Mouse (Mus musculus) embryonic fibroblast, embryonic 13.5 days (primary cell): ENCODE measurements around the gene Farp1. TPM values are rescaled to one million over a fixed set of nuclear protein-coding genes. Genes with fewer than 3 reads are reported as not detected.

ENCODE experiments used
- H3K27ac ChIP-seq: 2 replicates; pipeline ENCODE4 v1.5.1; 2012; ENCODE audit warnings: low read length, control low read depth, inconsistent platforms; ENCODE audit not compliant: insufficient read depth
- H3K4me1 ChIP-seq: 2 replicates; pipeline ENCODE4 v1.6.1; 2011; ENCODE audit warnings: low read length; ENCODE audit not compliant: control insufficient read depth, insufficient read depth
- H3K4me3 ChIP-seq: 2 replicates; pipeline ENCODE4 v1.5.1; 2011; ENCODE audit warnings: mild to moderate bottlenecking, control low read depth, low read length; ENCODE audit not compliant: insufficient read depth
- CTCF ChIP-seq: IDR thresholded peaks from 2 replicates; pipeline ENCODE4 v1.5.1; 2011; ENCODE audit warnings: mild to moderate bottlenecking, control low read depth, low read length, moderate library complexity, borderline replicate concordance; ENCODE audit not compliant: insufficient read depth
- POLR2A ChIP-seq: IDR thresholded peaks from 2 replicates; pipeline ENCODE4 v1.6.1; 2011; ENCODE audit warnings: low read depth, mild to moderate bottlenecking, control low read depth, low read length, moderate library complexity
- polyA plus RNA-seq: library from polyadenylated mRNA; stranded (reverse); fragments of >200 nt; gene quantifications from 2 replicates; pipeline ENCODE4 v1.2.4, GENCODE M21; 2011; ENCODE audit warnings: low read depth; ENCODE audit not compliant: missing spikeins, insufficient read length

Gene Farp1
- polyA plus RNA-seq, 1 experiment: 142 TPM

- TF ChIP-seq CTCF (no peak), POLR2A (no peak)
- H3K27ac ChIP-seq: no peak overlapping the region
- no peak overlapping the region for H3K4me3 ChIP-seq
- H3K4me1 ChIP-seq: 0 out of 2 replicates have a peak, but pooled peaks cover 3% of the 10 kb centered on the region
These were observed 279.9 kb downstream of the Farp1 start for GRCm38 (mm10) chr14:121314934-121315333.

DNA sequence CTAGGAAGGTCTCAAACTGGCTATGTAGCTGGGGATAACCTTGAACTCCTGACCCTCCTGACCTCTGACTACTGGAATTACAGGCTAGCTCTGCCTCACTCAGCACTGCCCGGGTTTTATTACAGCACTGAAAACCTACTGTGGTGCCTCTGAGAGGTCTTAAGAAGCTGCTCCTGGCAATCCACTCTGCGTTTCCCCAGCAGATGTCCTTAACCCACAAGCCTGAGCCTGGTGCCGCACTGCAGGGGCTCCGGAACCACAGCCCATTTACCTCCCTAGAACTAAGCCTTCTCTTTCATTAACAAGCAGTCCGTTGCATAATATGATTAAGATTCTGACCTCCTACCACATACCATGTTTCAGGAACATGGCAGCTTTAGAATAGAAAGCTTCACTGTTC lies 281.1 kb downstream of the Farp1 start:
- TF ChIP-seq POLR2A (no peak), CTCF (no peak)
- H3K4me1 ChIP-seq: 0 out of 2 replicates have a peak, but pooled peaks cover 3% of the 10 kb centered on the region
- H3K27ac ChIP-seq: no peak overlapping the region
- H3K4me3 ChIP-seq: no peak overlapping the region

DNA sequence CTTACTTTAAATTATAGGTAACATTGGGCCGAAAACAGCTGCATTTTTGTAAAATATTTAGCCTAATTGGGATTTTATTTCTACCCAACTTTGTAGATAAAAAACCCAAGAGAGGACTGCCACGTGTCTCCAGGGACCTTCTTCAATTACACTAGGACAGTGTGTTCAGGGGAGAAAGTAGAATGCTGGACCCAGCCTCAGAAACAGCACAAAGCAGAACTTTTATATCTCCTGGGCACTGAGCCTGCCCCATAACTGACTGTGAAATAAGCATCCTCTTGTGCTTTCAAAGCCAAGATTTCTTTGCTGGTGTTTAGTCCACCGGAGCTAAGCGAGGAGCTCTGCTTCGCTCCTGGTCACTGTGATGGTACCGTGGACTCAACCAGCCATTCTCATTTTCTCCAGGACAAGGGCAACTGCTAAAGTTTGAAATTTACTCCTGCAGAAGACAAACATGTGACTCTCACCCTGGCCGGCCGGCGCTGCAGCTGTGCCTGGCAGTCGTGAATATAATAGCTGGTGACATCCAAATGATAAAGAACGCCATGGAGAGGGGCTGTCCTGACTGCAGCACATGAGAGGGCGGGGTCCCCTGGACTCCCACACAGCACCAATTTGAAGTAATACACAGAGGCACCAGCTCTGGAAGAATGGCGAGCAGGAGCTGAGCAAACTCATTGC lies 281.8 kb downstream of the Farp1 start:
- Histone ChIP-seq H3K27ac (no peak overlapping the region), H3K4me1 (0 out of 2 replicates have a peak, but pooled peaks cover 3% of the 10 kb centered on the region), H3K4me3 (no peak overlapping the region)
- no peak for TF ChIP-seq POLR2A
- no peak for TF ChIP-seq CTCF

DNA sequence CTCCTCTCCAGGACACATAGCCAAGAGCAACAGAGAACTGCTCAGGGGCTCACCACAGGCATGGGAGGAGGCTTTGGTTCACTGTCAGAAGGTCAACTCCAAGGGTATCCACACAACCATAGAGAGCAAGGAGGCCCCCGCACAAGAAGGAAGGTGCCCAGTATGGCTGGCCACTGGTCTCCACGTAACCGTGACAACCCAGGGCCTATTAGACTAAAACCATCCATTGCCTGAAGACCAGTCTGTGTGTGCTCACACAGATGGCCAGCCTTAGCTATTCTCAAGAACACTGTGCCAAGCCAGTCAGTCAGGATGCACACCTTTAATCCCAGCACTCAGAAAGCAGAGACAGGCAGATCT lies 282.3 kb downstream of the Farp1 start:
- Histone ChIP-seq H3K4me3 (no peak overlapping the region), H3K4me1 (0 out of 2 replicates have a peak, but pooled peaks cover 3% of the 10 kb centered on the region), H3K27ac (no peak overlapping the region)
- no peak for TF ChIP-seq CTCF
- no peak for TF ChIP-seq POLR2A

- no peak overlapping the region for H3K27ac ChIP-seq
- H3K4me1 ChIP-seq: 0 out of 2 replicates have a peak, but pooled peaks cover 3% of the 10 kb centered on the region
- no peak overlapping the region for H3K4me3 ChIP-seq
- TF ChIP-seq POLR2A: no peak
- no peak for TF ChIP-seq CTCF
These were observed 283.4 kb downstream of the Farp1 start for GRCm38 (mm10) chr14:121318382-121318781.

DNA sequence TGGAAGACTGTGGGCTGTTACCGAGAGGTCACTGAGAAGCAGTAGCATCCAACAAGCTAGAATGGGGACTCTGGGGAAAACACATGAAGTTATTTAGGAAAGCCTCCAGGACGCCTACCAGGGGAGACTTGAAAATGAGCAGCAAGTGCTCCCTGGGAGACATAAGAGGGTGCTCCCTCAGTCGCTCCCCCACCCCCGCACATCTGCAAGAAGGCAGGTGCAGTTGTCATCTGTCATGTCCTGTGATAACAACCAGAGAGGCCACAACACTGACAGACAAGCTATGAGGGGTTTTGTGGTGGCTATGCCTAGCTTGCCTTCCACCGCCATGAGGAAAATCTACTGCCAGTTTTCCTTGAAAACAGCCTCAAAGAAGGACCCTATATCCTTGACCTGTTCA lies 287.1 kb downstream of the Farp1 start:
- H3K4me3 ChIP-seq: no peak overlapping the region
- TF ChIP-seq POLR2A (no peak), CTCF (no peak)
- peaks cover 3% of the 10 kb centered on the region; the same call in 1 of the 2 replicates for H3K4me1 ChIP-seq
- no peak overlapping the region for H3K27ac ChIP-seq

DNA sequence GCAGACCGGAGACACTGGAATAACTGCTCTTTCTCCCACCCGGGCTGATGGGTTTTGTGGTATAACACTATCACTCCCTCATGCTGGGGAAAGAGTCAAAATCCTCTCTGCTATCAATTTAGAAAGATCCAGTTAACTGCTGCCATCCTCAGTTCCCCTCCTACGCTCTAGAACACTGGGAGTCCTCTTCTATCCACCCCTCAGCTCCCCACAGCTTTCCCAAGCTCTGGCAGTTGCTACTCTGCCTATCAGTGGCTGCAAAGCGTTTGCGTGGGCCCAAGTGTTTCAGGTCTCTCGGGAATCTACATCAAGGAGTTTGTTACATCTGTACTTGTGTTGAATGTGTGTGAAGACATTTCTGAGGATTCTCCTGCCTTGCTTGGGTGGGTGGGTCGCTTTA lies 287.6 kb downstream of the Farp1 start:
- TF ChIP-seq POLR2A (no peak), CTCF (no peak)

GRCm38 (mm10) chr14:121324521-121325330 lies 289.7 kb downstream of the Farp1 start:
- no peak for TF ChIP-seq CTCF
- TF ChIP-seq POLR2A: no peak
- Histone ChIP-seq H3K4me3 (no peak overlapping the region), H3K27ac (no peak overlapping the region), H3K4me1 (no peaks in the 10 kb centered on the region; the same call in 1 of the 2 replicates)

More for the DNA sequence above, 287.6 kb downstream of the Farp1 start:
- H3K27ac ChIP-seq: no peak overlapping the region
- no peak overlapping the region for H3K4me3 ChIP-seq
- no peaks in the 10 kb centered on the region; the same call in 1 of the 2 replicates for H3K4me1 ChIP-seq

DNA sequence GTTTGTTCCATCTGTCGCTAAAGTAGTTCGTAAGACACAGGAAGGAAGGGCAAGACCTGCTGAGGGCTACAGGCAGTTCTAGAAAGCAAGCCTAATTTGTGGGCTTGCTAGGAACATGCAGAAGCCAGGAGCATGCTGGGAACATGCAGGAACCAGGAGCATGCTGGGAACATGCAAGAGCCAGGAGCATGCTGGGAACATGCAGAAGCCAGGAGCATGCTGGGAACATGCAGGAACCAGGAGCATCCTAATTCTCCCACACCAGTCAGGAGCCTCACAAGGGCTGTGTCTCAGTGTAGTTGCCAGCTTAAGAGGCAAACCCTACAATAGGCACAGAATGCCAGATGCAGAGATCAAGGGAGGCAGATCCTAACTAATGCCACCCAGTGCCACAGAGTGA lies 291.4 kb downstream of the Farp1 start:
- Histone ChIP-seq H3K4me1 (no peaks in the 10 kb centered on the region; the same call in 1 of the 2 replicates), H3K27ac (no peak overlapping the region), H3K4me3 (no peak overlapping the region)
- no peak for TF ChIP-seq CTCF
- TF ChIP-seq POLR2A: no peak

GRCm38 (mm10) chr14:121328878-121329277 lies 293.9 kb downstream of the Farp1 start:
- Histone ChIP-seq H3K27ac (no peak overlapping the region), H3K4me1 (no peaks in the 10 kb centered on the region; the same call in 1 of the 2 replicates), H3K4me3 (no peak overlapping the region)
- TF ChIP-seq POLR2A: no peak
- no peak for TF ChIP-seq CTCF
